Mouse (Mus musculus): ENCODE results near the gene Atp5g1.

The Atp5g1 gene

DNA sequence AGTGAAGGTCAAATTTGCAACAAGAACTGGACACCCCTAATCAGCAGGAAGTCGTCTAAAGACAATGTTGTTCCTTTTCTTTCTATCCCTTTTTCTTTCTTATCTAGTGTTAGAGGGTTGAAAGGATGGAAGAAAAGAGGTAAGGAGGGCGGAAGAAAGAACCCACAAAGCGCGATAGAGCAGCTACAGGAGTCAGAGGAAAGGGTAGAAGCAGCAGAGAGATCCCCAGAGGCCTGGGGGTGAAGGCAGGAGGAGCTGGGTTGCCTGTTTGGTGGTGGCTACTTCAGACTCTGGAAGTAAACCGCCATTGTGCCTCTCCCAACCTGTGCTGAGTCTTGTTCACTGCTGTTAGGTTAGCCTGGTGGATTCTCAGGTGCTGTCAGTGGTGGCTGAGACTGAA, 47.3 kb downstream of the Atp5g1 start:
- DNase-seq (ENCODE audit: low read depth, low spot score) = no peak

DNA sequence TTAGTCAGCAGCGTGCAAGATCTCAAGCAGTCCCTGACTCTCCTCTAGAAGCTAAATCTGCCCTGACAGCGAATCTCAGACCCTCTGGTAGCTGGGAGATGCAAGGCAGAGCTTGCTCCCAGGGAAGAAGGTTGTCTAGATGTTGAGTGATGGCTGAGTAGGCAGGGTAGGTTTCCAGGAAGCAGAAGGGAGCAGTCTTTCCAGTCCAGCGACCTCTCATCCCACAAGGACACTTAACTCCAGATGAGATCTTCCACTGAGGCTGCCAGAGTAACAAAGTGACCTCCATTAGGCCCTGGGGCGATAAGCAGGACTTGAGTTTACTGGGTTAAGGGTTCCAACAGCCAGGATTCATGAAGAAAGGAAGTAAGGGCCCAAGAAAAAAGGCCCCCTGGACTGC, 54.8 kb downstream of the Atp5g1 start:
- DNase-seq (ENCODE audit: low read depth, low spot score) = no peak

Data from CD4-positive, CD25-positive, alpha-beta regulatory T cell, adult 2 months (primary cell).